Mouse (Mus musculus): ENCODE data around the gene Map7d1. TPM values are rescaled to one million over a fixed set of nuclear protein-coding genes. Genes with fewer than 3 reads are reported as not detected.

The Map7d1 gene
- polyA plus RNA-seq, 1 experiment, result 47.3 TPM

DNA sequence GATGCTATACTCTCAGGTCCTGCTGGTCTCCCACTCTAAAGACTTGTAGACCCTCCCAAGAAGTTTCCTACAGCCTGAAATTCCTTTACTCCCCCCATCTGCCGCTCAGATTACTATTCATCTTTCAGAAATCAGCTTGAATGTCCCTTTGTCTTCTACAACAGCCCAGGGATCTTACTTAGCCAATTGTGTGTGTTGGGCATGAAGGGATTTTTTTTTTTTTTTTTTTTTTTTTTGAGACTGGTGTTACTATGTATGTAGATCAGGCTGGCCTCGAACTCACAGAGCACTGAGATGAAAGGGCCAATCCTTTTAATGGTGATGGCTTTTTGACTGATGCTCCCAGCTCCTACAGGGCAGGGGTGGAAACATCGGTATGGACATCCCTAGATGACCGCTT lies 39.8 kb upstream of the Map7d1 start:
- Histone ChIP-seq H3K4me3 (ENCODE audit: low read depth, low read length) (no peak overlapping the region), H3K27ac (ENCODE audit: insufficient read depth, low read depth, low read length) (no peak overlapping the region), H3K36me3 (ENCODE audit: control insufficient read depth, insufficient read depth, low read length) (no peaks in the 10 kb centered on the region), H3K27me3 (ENCODE audit: control insufficient read depth, insufficient read depth, low read length) (peaks cover 9% of the 10 kb centered on the region), H3K4me1 (ENCODE audit: control insufficient read depth, insufficient read depth, insufficient read length, low read length) (peaks cover 10% of the 10 kb centered on the region)
- WGBS, result 66% methylated on average over 4 of the region's 4 CpGs
- TF ChIP-seq POLR2A (IDR thresholded peaks at IDR 0.05; ENCODE audit: low read depth, low read length) (no peak), CTCF (IDR thresholded peaks at IDR 0.05; ENCODE audit: extremely low read depth, insufficient read length, insufficient replicate concordance, low read depth, low read length) (no peak)

DNA sequence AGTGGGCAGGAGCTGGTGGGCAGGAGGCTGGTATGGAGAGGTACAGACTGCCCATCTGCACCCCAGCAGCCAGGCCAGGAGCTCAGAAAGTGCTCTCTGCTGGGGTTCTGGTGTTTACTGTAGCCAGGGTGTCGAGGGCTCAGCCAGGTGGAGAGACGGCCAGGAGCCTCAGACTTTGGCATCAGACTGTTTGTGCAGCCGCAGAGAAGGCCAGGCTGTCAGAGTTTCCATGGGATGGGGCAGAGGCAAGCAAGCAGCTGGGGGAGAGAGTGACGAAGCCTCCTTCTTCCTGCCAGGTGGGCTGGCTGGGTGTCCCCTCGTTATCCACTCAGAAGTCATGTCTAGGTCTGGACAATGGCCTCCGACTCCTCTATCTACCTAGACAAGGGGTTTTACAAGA lies 39.0 kb upstream of the Map7d1 start:
- no peak for TF ChIP-seq POLR2A (IDR thresholded peaks at IDR 0.05; ENCODE audit: low read depth, low read length)
- TF ChIP-seq CTCF (IDR thresholded peaks at IDR 0.05; ENCODE audit: extremely low read depth, insufficient read length, insufficient replicate concordance, low read depth, low read length), result no peak
- 65% methylated on average over 6 of the region's 6 CpGs for WGBS
- Histone ChIP-seq H3K27ac (ENCODE audit: insufficient read depth, low read depth, low read length) (no peak overlapping the region), H3K36me3 (ENCODE audit: control insufficient read depth, insufficient read depth, low read length) (no peaks in the 10 kb centered on the region), H3K4me3 (ENCODE audit: low read depth, low read length) (no peak overlapping the region), H3K27me3 (ENCODE audit: control insufficient read depth, insufficient read depth, low read length) (peaks cover 1% of the 10 kb centered on the region), H3K4me1 (ENCODE audit: control insufficient read depth, insufficient read depth, insufficient read length, low read length) (peaks cover 5% of the 10 kb centered on the region)

DNA sequence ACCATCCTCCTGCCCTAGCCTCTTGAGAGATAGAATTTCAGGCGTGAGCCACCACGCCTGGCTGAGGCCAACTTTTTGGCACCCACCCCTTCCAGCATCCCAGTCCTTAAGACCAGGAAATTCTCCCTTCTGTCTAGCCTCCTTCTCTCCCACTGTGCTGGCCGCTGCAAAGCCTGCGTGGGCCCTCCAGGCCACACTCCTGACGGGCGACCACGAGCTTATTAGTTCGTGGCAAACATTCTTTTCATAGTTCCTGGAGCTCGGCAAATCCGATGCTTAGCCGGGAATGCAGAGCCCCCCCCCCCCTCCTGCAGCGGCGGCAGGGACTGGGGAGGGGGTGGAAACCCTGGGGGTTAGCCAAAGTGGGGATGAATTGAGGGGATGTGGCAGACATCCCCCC lies 35.1 kb upstream of the Map7d1 start:
- peaks cover 23% of the 10 kb centered on the region for H3K27me3 ChIP-seq (ENCODE audit: control insufficient read depth, insufficient read depth, low read length)
- no peak overlapping the region for H3K4me3 ChIP-seq (ENCODE audit: low read depth, low read length)
- no peak overlapping the region for H3K27ac ChIP-seq (ENCODE audit: insufficient read depth, low read depth, low read length)
- peaks cover 3% of the 10 kb centered on the region; the same call in 1 of the 2 replicates for H3K4me1 ChIP-seq (ENCODE audit: control insufficient read depth, insufficient read depth, insufficient read length, low read length)
- 25% methylated on average over 13 of the region's 13 CpGs for WGBS
- H3K36me3 ChIP-seq (ENCODE audit: control insufficient read depth, insufficient read depth, low read length), result no peaks in the 10 kb centered on the region
- no peak for TF ChIP-seq CTCF (IDR thresholded peaks at IDR 0.05; ENCODE audit: extremely low read depth, insufficient read length, insufficient replicate concordance, low read depth, low read length)

DNA sequence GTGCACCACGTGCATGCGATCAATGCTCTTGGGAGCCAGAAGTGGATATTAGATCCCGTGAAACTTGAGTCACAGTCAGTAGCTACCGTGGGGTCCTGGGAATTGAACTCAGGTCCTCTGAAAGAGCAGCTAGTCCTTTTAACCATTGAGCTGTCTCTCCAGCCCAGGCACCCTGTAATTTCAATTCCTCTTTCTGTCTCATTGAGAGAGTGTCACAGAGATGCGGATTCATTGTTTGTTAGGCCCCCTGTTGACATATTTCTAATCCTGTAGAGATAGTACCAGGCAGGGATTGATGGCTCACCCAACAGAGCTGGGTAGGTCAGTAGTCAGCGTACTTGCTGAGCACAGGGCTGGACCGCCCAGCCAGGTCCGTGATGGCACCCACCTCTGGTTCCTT lies 34.2 kb upstream of the Map7d1 start:
- H3K4me3 ChIP-seq (ENCODE audit: low read depth, low read length), result no peak overlapping the region
- H3K27ac ChIP-seq (ENCODE audit: insufficient read depth, low read depth, low read length), result no peak overlapping the region
- H3K4me1 ChIP-seq (ENCODE audit: control insufficient read depth, insufficient read depth, insufficient read length, low read length), result peaks cover 3% of the 10 kb centered on the region; the same call in 1 of the 2 replicates
- H3K36me3 ChIP-seq (ENCODE audit: control insufficient read depth, insufficient read depth, low read length), result no peaks in the 10 kb centered on the region
- WGBS, result 80% methylated on average over 8 of the region's 8 CpGs
- no peak for TF ChIP-seq CTCF (IDR thresholded peaks at IDR 0.05; ENCODE audit: extremely low read depth, insufficient read length, insufficient replicate concordance, low read depth, low read length)
- no peak for TF ChIP-seq POLR2A (IDR thresholded peaks at IDR 0.05; ENCODE audit: low read depth, low read length)
- peaks cover 26% of the 10 kb centered on the region for H3K27me3 ChIP-seq (ENCODE audit: control insufficient read depth, insufficient read depth, low read length)

DNA sequence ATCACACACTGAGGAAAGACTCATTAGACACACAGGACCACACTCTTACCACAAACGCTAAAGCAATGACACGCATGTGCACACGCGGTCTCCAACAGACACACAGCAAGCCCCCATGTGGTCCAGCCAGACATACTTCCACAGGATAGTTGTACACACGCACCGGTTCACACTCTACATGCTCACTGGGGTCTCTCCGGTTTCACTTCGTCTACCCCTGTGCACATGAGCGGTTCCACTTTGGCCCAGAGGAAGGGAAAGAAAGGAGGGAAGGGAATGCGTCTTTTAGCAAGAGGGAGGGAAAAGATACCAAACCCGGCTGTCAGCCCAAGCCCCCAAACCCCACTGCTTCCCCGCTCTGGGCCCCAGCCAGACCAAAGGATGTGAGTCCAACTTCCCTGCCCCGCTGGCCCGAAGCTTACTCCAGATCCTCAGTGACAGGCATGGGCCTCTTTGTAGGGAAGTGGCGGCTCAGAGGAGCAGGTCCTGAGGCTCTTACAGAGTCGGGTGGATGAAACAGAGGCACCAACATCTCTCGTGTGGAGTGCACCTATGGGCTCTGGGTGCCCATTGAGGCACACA lies 32.0 kb upstream of the Map7d1 start:
- Histone ChIP-seq H3K4me3 (ENCODE audit: low read depth, low read length) (no peak overlapping the region), H3K27ac (ENCODE audit: insufficient read depth, low read depth, low read length) (no peak overlapping the region), H3K36me3 (ENCODE audit: control insufficient read depth, insufficient read depth, low read length) (no peaks in the 10 kb centered on the region), H3K27me3 (ENCODE audit: control insufficient read depth, insufficient read depth, low read length) (peaks cover 33% of the 10 kb centered on the region), H3K4me1 (ENCODE audit: control insufficient read depth, insufficient read depth, insufficient read length, low read length) (peaks cover 3% of the 10 kb centered on the region; the same call in 1 of the 2 replicates)
- 45% methylated on average over 17 of the region's 17 CpGs for WGBS
- TF ChIP-seq CTCF (IDR thresholded peaks at IDR 0.05; ENCODE audit: extremely low read depth, insufficient read length, insufficient replicate concordance, low read depth, low read length), result no peak
- TF ChIP-seq POLR2A (IDR thresholded peaks at IDR 0.05; ENCODE audit: low read depth, low read length), result no peak

DNA sequence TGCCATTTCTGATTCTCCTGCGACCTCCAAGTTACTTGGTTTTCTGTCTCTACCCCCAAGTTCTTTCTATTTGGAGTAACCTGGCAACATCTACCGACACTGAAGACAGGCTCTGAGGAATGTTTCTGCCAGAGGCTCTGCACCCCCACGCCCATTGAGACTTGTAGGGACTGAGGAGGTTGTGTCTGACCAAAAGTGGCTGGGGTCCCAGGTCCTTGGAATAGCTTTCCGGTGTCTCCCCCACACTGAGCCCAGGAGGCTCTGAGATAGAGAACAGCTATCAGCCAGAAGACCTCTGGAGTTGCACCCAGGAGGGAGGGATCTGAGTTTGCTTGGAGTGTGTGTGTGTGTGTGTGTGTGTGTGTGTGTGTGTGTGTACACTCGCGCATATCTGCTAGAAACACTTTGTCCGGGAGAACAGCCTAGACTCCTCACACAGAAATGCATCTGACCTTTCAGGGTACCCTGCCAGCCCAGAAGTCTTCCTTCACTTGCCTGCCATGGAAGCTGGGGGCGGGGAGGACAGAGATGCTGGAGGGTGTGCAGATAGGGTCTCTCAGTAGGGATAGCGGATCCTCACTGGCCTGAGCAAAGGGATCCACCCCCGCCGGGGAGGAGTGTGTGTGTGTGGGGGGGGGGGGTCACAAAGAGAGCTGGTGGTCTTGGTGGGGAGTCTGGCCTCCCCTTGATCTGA lies 31.3 kb upstream of the Map7d1 start:
- WGBS, result 34% methylated on average over 11 of the region's 11 CpGs
- Histone ChIP-seq H3K4me3 (ENCODE audit: low read depth, low read length) (no peak overlapping the region), H3K27me3 (ENCODE audit: control insufficient read depth, insufficient read depth, low read length) (peaks cover 33% of the 10 kb centered on the region), H3K4me1 (ENCODE audit: control insufficient read depth, insufficient read depth, insufficient read length, low read length) (peaks cover 3% of the 10 kb centered on the region; the same call in 1 of the 2 replicates), H3K36me3 (ENCODE audit: control insufficient read depth, insufficient read depth, low read length) (no peaks in the 10 kb centered on the region), H3K27ac (ENCODE audit: insufficient read depth, low read depth, low read length) (no peak overlapping the region)
- TF ChIP-seq POLR2A (IDR thresholded peaks at IDR 0.05; ENCODE audit: low read depth, low read length), result no peak
- no peak for TF ChIP-seq CTCF (IDR thresholded peaks at IDR 0.05; ENCODE audit: extremely low read depth, insufficient read length, insufficient replicate concordance, low read depth, low read length)

DNA sequence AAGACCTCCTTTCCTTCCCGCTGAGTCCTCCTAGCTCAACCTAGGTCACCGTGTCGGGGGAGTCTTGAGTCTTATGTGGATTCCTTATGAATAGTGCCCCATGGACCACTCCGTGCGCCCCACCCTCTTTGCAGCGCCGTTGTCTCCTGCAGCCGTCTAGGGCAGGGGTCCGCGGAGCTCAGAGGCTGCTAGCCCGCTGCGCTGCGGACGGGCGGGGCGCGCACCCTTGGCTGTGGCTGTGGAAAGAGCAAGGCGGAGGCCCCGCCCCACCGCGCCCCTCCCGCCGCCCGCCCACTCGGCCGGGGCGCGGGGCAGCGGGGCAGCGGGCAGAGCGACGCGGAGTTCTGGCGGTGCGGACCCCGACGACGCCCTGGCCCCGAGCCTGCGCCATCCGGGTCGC lies 30.3 kb upstream of the Map7d1 start, which contains the start of gene Col8a2:
Gene Col8a2 (plus strand): TSS at position 302 of the 400 bp plus-strand sequence.
- Histone ChIP-seq H3K4me3 (ENCODE audit: low read depth, low read length) (peak within 1 kb of the TSS; percentile 49), H3K4me1 (ENCODE audit: control insufficient read depth, insufficient read depth, insufficient read length, low read length) (peaks cover 3% of the 10 kb centered on the region; the same call in 1 of the 2 replicates), H3K27me3 (ENCODE audit: control insufficient read depth, insufficient read depth, low read length) (peaks cover 33% of the 10 kb centered on the region), H3K36me3 (ENCODE audit: control insufficient read depth, insufficient read depth, low read length) (no peaks in the 10 kb centered on the region), H3K27ac (ENCODE audit: insufficient read depth, low read depth, low read length) (no peak within 1 kb of the TSS)
- WGBS, result 2% methylated on average over 42 of the region's 42 CpGs
- no peak for TF ChIP-seq POLR2A (IDR thresholded peaks at IDR 0.05; ENCODE audit: low read depth, low read length)
- TF ChIP-seq CTCF (IDR thresholded peaks at IDR 0.05; ENCODE audit: extremely low read depth, insufficient read length, insufficient replicate concordance, low read depth, low read length), result no peak

Data from small intestine, adult 2 months (tissue).